Mouse (Mus musculus): ENCODE data around the gene Parva.

The Parva gene

DNA sequence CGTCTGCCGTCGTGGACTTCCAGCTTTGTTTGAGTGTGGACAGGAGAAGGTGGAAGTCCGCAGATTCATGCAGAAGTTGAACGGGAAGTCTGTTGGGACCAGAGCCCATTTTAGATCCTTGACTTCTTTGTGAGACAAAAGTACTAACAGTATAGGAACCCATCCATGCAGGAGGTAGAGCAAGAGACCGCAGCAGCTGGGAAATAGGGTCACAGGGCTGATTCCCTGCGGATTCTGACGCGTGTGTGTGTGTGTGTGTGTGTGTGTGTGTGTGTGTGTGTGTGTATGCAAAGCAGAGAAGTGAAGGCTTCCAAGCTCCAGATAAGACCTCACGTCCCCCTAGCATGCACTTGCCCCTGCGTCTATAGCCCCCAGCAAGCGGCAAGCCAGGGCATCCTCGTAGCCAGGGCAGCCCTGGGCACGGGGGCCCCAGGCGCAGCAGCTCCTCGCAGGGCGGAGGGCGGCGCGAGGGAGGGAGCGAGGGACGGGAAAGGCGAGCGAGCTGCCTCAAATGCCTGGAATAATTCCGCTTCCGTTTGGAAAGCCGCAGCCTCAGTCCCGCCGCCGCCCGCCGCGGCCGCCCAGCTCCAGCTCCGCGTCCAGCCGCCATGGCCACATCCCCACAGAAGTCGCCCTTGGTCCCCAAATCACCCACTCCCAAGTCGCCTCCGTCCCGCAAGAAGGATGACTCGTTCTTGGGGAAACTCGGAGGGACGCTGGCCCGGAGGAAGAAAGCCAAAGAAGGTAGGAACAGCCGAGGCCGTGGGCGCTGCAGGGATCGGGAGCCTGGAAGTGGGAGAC, at the start of gene Parva:
Parva (plus strand) TSS at position 149 of the 801 bp plus-strand sequence.
- DNase-seq (ENCODE audit: extremely low read depth, low read depth): no peak

DNA sequence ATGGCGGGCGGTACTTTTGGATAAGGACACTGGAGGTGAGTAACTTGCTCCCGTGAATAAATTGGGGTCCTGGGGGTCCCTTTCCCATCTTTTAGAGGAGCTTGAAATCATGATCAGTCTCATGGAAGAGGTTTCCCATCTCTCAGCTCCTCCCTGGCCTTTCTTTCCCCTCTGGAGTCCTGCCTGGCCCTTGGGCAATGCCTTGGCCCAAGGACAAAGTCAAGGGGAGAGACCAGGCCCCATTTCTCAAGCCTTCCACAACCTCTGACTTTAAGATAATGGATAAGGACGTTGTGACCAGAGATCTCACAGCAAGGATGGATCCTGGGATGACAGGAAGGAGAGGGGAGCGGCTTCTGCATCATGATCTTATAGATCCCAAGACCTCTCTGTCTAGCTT, 49.2 kb upstream of the Parva start:
- DNase-seq (ENCODE audit: extremely low read depth, low read depth): no peak

DNA sequence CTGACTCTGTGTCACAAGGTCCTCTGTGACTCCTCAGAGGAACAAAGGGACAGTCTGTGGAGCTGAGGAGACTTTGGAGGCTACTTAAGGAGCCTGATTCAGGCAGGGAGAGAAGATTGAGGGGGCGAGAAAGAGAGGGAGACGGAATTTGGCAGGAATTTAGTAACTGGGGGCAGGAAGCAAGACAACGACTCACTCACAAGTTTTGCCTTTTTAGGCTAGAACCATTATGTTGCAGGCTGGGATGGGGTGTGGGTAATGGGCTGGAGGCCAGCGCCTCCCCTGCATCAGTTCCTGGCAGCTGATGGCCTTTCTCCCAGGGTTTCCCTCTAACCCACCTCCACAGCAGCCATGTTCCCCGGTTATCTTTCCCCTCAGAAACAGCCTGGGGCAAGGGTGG, 48.8 kb upstream of the Parva start:
- no peak for DNase-seq (ENCODE audit: extremely low read depth, low read depth)

DNA sequence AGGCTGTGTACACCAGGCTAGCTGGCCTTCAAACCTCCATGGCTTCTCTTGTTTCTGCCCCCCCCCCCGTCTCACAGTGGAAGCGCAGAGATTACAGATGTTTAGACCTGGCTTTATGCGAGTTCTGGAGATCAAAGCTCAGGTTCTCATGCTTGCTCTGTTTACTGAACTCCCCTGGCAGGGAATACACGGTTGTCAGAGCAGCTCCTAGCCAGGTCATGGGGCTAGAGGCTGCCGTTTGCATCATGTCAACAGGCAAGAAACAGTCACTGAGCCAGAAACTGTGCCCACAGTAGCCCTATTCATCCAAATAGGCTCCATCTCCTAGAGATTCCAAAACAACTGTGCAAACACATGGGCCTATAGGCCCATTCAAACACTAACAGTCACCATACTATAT, 40.8 kb upstream of the Parva start:
- no peak for DNase-seq (ENCODE audit: extremely low read depth, low read depth)

DNA sequence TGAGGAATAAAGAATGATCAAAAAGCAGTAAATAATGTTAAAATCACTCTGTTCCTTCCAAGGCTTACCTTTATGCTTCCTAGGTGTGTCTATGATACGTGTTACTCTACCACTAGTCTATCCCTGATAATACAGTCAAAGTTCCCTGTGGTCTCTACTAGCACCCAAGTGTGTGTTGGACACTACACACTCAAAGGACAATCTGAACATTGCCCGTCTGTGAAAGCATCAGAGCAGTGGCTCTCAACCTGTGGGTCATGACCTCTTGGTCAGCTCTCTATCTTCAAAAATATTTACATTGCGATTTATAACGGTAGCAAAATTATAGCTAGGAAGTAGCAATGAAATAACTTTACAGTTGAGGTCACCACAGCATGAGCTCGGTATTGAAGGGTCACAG, 39.4 kb upstream of the Parva start:
- no peak for DNase-seq (ENCODE audit: extremely low read depth, low read depth)

DNA sequence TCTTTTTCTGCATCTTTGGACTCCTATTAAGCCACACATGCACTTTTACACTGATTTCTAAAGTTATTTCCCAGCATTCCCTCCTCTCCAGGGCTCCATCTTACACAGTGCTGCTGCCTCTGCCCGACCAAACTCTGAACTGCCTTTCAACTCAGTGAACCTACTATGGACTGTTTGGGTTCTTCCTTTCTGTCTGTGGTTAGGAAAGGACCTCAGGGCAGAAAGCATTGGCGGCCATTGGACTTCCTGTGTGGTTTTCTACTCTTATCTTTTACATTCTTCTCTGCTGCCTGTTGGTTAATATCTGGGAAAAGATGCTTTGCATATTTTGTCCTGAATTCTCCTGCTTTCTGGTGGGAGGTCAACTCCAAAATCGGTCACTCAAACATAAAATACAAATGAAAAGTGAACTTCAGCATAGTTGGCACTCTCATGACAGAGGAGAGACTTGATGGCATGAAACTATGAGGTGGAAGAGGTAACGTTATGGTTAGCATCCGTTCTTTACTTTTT, 38.9 kb upstream of the Parva start:
- DNase-seq (ENCODE audit: extremely low read depth, low read depth): no peak

DNA sequence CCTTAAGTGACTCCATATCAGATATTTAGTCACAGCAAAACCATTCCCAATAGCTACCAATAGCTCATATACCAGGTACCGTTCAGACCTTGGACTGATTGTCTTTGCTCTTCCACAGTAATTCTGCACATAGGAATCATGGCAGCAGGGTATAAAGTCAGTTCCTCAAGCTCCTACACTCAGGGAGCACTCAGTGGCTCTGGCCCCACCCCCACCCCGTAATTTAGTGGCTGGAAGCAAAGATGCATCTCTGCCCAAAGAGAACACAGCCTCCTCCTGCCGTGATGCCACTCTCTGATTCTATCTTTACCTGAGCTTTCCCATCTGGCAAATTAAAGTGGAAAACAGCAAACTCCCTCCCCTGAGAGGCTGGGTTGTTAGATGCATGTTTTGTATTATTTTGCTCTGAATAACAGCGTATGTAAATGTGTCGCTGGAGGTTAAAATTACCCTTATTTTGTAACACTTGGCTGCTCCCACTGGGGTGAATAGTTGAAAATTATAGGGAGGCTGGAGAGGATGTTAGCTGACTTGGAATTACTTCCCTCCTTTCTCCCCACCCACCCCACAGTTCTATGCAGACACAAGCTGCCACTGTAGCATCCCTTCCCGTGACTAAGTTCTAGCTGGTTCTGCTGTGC, 37.6 kb upstream of the Parva start:
- DNase-seq (ENCODE audit: extremely low read depth, low read depth): no peak

DNA sequence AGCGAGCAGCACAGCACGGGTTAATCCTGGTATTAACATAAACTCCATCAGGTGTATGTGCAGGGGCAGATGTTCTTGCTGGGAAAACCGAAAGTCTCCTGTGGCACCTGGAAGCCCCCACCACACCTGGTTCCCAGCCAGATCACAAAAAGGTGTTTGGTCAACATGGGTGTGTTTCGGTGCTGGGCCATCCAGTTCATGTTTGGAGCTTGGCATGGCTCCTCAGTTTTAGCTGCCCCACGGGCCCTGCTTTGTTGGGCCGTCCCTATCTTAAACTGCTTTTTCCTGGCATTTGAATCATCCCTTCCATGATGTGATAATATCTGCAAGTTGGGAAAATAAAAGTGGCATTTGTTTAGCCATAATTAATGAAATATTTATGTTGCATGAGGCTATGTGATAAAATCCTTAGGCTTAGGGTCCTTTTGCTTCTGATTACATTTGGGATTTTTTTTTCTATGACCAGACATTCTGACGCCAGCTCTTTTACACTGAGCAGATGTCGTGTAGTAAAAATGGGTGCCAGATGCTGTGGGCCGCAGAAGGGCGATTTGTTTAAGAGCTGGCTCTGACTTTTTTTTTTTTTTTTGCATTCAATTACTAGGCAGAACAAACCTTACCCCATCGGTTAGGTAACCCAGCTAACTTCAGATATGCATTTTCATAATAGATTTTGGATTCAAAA, 36.9 kb upstream of the Parva start:
- no peak for DNase-seq (ENCODE audit: extremely low read depth, low read depth)

DNA sequence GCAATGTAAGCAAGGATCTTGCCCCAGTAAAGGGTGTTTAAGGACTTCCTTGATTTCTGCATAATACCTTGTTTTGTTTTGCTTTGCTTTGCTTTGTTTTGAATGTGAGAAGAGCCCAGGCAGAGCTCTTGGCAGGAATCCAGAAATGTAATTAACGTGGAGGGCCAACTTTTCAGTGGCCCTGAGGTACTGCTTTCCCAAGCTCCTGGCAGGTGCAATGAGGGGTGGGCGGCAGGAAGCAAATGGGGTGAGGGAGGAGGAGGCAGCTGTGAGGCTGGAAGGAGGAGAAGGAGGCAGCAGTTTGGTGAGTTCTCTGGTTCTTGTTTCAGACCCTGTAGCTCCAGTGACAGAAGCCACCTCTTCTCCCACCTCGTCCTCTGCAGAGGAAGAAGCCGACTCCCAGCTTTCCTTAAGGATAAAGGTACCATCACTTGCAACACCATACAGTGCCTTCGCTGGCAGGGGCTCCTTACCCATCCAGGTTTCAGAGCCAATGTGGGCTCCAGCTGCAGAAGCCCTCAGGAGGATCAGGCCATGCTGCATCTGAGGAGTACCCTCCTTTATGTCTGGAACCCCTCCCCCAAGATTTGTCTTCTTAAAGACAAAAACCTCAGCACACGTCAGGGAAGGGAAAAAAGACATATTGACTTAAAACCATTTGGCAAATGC, 36.2 kb upstream of the Parva start:
- DNase-seq (ENCODE audit: extremely low read depth, low read depth): no peak

DNA sequence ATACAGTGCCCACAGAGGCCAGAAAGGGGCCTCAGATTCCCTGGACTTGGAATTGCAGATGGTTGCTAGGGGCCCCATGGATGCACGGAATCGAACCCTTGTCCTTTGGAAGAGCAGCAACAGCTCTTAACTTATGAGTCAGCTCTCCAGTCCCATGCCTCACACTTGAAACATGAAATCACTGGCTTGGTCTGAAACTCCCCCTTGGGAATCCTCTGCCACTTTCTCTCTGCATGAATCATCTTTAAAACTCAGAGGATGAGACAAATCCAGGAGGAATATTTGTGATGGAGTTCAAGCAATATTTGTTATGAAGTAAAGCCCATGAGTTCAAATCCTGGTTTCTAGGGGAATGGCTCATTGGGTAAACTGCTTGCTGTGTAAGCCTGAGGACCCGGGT, 29.5 kb upstream of the Parva start:
- no peak for DNase-seq (ENCODE audit: extremely low read depth, low read depth)

DNA sequence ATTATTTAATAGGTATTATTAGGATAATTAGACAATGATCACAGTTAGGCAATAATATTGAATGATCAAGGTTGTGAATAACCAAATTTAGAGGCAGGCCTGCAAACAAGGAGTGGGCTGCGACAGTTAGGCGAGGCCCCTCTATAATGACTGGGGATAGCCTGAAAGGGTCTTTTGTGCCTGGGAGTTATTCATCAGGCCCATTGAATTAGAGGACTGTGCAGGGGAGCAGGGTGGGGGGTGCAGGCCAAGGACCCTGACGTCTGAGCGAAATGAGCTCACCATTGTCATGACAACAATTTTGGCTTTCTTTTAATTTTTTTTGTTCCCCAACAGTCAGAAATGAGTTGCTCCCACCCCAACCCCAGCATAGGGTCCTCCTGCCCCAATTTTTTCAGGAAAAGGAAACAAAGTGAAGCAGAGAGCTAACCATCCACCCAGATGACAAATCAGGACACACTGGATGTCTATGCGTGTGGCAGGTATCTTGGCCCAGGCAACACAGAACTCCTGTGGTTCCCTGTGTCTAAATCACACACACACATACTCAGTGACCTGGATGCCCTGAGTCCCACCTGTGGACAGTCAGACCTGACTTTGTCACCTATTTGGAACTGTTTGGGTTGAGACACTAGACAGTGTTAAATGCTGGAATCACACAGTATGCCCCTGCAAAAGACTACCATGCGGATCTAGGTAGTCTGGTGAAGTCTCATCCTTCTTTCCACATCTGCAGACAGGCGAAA, 27.7 kb upstream of the Parva start:
- DNase-seq (ENCODE audit: extremely low read depth, low read depth): no peak

DNA sequence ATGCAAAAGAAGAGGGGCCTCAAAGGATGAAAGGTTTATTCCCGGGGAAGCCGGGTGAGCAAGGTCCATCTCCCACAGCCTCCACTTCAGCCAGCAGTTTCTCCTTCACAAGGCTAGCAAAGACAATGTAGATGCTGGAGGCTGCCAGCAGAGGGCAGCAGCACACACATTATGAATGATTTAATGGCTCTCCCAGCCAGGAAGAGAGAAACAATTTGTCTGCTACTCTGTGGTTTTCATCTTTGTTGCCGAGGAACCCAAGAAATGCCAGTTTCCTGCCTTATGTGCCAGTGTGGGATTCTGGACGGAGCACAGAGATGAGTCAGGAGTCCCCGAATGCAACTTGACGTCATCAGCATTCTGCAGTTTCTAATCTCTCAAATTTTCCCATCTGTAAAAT, 27.1 kb upstream of the Parva start:
- no peak for DNase-seq (ENCODE audit: extremely low read depth, low read depth)

DNA sequence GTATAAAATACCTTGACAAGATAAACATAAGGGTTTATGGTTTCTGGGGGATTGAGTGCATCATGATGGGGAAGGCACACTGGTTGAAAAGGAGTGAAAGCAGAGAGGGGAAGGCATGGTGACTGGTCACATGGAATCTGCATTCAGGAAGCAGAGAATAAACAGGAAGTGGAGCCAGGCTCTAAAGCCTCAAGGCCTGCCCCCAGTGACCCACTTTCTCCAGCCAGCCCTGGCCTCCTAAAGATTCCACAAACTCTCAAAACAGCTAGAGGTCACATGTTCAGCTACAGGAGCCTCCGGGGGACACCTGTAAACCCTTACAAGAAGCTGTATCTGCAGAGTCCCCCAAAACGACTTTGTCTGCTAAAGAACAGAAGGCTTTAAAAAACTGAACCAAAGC, 22.2 kb upstream of the Parva start:
- no peak for DNase-seq (ENCODE audit: extremely low read depth, low read depth)

DNA sequence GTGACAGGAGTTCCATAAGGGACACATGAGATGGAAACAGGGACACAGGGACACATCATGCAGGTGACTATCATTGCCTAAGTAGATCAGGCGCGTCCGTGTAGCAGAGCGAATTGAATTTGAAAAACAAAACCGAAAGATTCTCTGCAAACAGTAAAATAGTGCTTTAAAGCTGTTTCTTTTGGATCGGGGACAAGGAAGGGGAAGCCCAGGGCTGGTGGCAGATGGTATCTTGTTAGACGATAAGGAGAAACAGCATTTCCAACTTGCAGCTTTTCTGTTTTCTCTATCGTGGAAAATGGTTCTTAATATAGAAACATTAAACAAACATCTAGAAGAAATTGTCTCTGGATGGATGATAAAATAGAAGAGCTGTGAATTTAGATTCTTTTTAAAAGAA, 21.7 kb upstream of the Parva start:
- no peak for DNase-seq (ENCODE audit: extremely low read depth, low read depth)

DNA sequence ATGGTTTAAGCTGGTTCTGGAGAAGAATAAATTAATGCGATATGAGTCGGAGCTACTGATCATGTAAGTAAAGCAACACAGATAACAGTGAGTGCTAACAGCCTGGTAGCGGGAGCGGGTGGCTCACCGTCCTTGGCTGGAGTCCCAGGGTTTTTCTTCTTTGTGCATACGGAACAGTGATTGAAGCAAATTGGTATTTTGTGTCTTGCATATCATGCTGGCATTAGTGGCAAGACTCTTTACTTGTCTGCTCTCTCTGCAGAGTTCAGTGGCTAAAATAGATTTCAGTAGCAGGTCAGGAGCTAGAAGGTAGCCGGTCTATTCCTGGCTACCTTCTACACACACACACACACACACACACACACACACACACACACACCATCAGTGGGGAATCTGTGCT, 19.7 kb upstream of the Parva start:
- DNase-seq (ENCODE audit: extremely low read depth, low read depth): no peak

DNA sequence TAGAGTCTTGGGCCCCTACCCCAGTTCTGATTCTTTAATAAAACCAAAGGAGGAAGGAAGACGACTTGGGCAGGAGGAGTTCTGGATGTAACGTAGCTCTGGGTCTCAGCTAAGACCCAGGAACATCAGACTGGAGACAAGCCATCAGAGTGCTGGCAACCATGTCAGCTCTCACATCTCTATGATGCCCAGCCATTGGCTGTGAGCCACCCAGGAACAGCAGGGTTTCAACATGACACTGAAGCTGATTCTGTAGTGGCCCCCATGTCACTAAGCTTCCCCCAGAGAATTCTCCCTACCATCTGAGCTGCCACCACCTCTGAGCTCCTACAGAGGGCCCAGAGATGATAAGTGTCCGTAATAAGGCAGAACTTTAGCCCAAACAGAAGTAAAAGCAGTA, 17.3 kb upstream of the Parva start:
- no peak for DNase-seq (ENCODE audit: extremely low read depth, low read depth)

DNA sequence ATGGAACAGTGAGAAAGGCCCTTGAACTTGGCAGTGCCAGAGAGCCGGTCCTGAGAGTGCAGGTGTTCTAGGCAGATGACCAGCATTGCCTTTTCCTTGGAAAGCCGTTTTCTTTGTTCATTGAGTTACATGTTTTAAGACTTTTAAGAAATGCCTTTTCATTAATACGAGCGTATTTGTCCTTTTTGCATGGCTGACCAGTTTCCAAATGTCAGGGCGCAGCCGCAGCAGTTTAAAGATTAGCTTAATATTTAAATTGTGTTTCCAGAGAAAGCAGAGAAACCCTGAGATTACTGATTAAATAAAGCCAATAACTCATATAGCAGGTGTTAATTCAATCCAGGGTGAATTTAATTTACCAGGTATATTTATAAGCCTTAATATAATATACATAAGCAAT, 14.0 kb upstream of the Parva start:
- no peak for DNase-seq (ENCODE audit: extremely low read depth, low read depth)

DNA sequence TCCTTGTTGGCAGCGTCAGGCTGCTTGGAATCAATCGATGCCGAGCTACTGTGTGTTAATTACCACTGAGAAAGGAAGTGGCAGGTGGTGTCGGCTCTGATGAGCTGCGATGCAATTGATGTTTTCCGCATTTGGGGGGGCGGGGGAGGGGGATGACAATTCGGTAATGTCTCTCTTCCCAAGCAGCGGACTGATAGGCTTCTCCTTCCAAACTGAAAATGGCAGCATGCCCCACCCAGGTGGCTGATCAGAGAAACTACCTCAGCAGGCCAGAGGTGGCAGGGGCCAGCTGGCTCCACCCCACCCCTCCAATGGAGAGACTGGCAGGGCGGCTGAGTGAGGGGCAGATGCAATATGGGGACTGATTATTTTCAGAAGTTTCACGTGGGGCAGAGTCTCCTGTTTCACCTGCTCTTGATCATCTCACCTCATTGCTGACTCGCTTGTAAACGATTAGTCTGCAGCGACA, 11.2 kb upstream of the Parva start:
- no peak for DNase-seq (ENCODE audit: extremely low read depth, low read depth)

DNA sequence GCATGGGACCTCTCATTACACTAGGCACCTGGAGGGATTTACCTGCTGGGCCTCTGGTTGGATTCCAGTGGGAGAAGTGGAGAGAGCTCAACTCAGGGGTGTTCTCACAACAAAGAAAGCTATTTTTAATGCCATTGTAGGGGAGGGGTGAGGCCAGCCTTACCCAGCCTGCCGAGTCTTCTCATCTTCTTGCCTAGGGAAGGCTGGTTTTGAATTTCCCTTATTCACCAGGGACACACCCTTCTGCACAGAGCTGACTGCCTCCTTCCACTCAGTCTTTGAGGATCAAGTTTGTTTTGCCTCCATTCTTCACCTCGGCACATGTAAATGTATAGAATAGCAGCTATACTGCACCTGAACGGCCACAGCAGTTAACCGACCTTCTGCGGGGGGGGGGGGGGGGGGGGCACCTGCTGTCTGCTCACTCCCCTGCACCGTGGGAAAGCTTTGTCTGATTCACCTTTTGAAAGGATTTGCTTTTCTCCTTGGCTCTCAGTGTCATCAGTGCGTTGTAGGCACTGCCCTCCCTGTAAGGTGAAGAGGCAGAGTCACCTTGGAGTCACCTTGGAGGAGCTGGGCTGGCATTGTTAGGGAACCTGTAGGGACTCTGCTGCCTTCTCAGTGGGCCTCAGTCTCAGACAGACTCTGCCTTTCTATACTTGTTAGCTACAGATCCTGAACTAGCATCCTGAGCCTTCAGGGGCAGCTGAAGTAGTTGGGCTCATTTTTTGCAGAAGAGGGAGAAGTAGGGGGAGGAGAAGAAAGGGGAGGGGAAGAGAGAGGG, 10.4 kb upstream of the Parva start:
- DNase-seq (ENCODE audit: extremely low read depth, low read depth): no peak

DNA sequence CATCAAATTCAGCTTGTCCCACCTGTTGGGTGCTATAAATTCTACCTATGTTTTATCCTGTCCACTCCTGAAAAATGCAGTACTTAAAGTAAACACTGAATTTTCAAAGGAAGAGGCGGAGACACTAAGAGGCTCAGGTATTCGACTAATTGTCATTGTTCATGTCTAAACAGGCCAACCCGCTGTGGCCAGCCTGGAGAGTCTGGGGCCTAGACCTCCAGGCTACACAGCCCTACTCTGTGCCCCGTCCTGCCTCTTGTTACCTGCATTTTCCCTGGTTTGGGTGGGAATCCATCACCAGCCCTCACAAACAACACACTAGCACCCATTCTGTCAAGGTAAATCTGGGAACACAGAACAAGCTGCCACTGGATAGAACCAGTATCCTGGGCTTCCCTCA, 9.7 kb upstream of the Parva start:
- no peak for DNase-seq (ENCODE audit: extremely low read depth, low read depth)

Measured in MEL-GATA-1-ER (cell line).